Mouse (Mus musculus): ENCODE measurements around the gene Fcho2. TPM values are rescaled to one million over a fixed set of nuclear protein-coding genes. Genes with fewer than 3 reads are reported as not detected.
A peak's percentile ranks its signal among the peaks of the same experiment; 100 is the strongest.
"Not testable (repeated sequence)": the region's sequence is repeated elsewhere in the genome, so short reads cannot be mapped to it uniquely, and the experiment has no call there.

Fcho2 gene
- 27.1 and 49.7 TPM in 2 replicates for total RNA-seq (2017)

- ATAC-seq (replicated peaks in 1 of 2; ENCODE audit: insufficient read depth in 1 of 2, low FRiP score in 2 of 2, low TSS enrichment in 1 of 2, low read depth in 1 of 2, poor library complexity in 2 of 2, severe bottlenecking in 2 of 2): peak; percentile 80 to 81
Measured at GRCm38 (mm10) chr13:98815147-98815785, at the start of gene Fcho2. TSS of gene Fcho2 (minus strand) at chr13:98815449.

DNA sequence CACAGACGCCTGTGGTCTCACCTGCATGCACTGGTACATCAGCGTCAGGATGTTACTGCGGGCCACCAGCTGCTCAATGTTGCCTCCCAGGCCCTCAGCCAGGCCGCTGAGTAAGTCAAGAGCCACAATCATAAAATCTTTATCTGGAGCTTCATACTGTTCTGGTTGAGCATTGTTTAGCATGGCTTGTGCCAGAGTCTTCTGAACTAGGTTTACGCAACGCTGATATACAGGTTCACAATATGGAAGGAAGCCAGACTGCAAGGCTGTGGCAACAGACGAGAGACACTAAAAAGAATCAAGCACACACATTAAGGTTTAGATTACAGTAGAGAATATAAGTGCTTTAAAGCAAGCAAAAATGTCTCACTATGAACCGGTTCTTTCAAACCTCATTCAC is 40.0 kb upstream of the Fcho2 start:
- ATAC-seq (replicated peaks in 1 of 2; ENCODE audit: insufficient read depth in 1 of 2, low FRiP score in 2 of 2, low TSS enrichment in 1 of 2, low read depth in 1 of 2, poor library complexity in 2 of 2, severe bottlenecking in 2 of 2): no peak

- no peak for ATAC-seq (replicated peaks in 1 of 2; ENCODE audit: insufficient read depth in 1 of 2, low FRiP score in 2 of 2, low TSS enrichment in 1 of 2, low read depth in 1 of 2, poor library complexity in 2 of 2, severe bottlenecking in 2 of 2)
Measured at GRCm38 (mm10) chr13:98845794-98846193, 30.5 kb upstream of the Fcho2 start.

DNA sequence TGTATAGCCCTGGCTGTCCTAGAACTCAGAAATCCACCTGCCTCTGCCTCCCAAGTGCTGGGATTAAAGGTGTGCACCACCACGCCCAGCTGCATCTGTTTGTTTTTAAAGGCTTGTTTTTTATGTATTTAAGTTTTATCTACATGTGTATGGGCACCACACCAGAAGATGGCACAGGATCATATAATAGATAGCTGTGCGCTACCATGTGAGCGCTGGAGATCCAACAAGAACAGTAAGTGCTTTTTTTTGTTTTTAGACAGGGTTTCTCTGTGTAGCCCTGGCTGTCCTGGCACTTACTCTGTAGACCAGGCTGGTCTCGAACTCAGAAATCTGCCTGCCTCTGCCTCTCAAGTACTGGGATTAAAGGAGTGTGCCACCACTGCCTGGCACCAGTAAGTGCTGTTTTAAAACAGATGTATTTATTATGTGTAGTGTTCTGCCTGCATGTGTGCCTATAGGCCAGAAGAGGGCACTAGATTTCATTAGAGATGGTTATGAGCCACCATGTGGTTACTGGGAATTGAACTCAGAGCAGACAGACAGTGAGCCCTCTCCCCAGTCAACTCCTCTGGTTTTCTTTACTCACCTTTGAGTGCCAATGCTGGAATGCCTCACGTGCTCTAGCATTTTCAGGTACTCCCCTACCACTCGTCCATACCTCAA is 21.3 kb upstream of the Fcho2 start:
- ATAC-seq (replicated peaks in 1 of 2; ENCODE audit: insufficient read depth in 1 of 2, low FRiP score in 2 of 2, low TSS enrichment in 1 of 2, low read depth in 1 of 2, poor library complexity in 2 of 2, severe bottlenecking in 2 of 2): no peak

DNA sequence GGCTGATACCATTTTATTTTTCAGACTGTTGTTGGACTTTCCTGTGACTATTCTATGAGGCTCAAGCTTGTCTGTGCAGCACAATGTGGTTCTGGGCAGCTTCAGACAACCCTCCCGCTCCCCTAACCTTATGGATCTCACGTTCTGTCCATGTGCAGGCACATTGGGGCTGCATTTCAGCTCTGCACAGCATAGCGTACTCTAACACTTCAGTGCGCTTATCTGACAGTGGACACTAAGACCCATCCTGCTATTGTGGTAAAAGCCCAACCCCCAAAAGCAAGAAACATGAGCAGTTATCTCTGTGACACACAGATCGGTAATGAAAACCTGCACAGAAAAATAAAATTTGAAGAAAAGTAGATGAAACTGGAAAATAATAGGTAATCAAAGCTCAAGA is 20.5 kb upstream of the Fcho2 start:
- ATAC-seq (replicated peaks in 1 of 2; ENCODE audit: insufficient read depth in 1 of 2, low FRiP score in 2 of 2, low TSS enrichment in 1 of 2, low read depth in 1 of 2, poor library complexity in 2 of 2, severe bottlenecking in 2 of 2): no peak

- ATAC-seq (replicated peaks in 1 of 2; ENCODE audit: insufficient read depth in 1 of 2, low FRiP score in 2 of 2, low TSS enrichment in 1 of 2, low read depth in 1 of 2, poor library complexity in 2 of 2, severe bottlenecking in 2 of 2): no peak
Measured at GRCm38 (mm10) chr13:98834723-98835122, 19.5 kb upstream of the Fcho2 start.

- ATAC-seq (replicated peaks in 1 of 2; ENCODE audit: insufficient read depth in 1 of 2, low FRiP score in 2 of 2, low TSS enrichment in 1 of 2, low read depth in 1 of 2, poor library complexity in 2 of 2, severe bottlenecking in 2 of 2): no peak
Measured at GRCm38 (mm10) chr13:98834199-98834598, 18.9 kb upstream of the Fcho2 start.

GRCm38 (mm10) chr13:98832451-98833450 is 17.5 kb upstream of the Fcho2 start:
- peak; percentile 54 to 75 for ATAC-seq (replicated peaks in 1 of 2; ENCODE audit: insufficient read depth in 1 of 2, low FRiP score in 2 of 2, low TSS enrichment in 1 of 2, low read depth in 1 of 2, poor library complexity in 2 of 2, severe bottlenecking in 2 of 2)

DNA sequence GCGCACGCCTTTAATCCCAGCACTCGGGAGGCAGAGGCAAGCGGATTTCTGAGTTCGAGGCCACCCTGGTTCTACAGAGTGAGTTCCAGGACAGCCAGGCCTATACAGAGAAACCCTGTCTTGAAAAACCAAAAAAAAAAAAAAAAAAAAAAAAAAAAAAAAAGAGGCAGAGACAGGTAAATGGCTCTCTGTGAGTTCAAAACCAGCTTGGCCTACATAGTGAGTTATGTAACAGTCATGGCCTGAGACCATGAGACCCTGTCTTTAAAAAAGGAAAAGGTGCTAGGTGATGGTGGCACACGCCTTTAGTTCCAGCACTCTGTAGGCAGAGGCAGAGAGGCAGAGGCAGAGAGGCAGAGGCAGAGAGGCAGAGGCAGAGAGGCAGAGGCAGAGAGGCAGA is 13.8 kb upstream of the Fcho2 start:
- not testable (repeated sequence) for ATAC-seq (replicated peaks in 1 of 2; ENCODE audit: insufficient read depth in 1 of 2, low FRiP score in 2 of 2, low TSS enrichment in 1 of 2, low read depth in 1 of 2, poor library complexity in 2 of 2, severe bottlenecking in 2 of 2)

- no peak for ATAC-seq (replicated peaks in 1 of 2; ENCODE audit: insufficient read depth in 1 of 2, low FRiP score in 2 of 2, low TSS enrichment in 1 of 2, low read depth in 1 of 2, poor library complexity in 2 of 2, severe bottlenecking in 2 of 2)
Measured at GRCm38 (mm10) chr13:98825574-98825973, 10.3 kb upstream of the Fcho2 start.

DNA sequence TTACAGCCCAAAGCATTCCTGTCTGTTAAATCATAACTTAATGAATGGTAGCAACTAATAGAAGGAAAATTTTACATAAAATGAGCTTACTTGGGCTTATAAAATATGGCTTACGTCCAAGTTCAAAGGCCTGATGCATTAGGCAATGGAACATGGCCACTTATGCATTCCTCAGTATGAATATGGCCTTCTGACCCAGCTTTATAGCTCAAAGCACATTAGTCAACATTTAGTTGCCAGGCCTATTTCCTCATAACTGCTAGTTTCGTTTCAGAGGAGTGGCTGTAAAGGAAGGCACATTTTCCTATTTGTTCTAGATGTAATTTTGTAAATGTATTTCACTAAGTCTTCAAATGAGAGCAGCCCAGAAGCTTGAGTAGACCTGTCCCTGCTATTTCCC is 3.8 kb upstream of the Fcho2 start:
- no peak for ATAC-seq (replicated peaks in 1 of 2; ENCODE audit: insufficient read depth in 1 of 2, low FRiP score in 2 of 2, low TSS enrichment in 1 of 2, low read depth in 1 of 2, poor library complexity in 2 of 2, severe bottlenecking in 2 of 2)

- ATAC-seq (replicated peaks in 1 of 2; ENCODE audit: insufficient read depth in 1 of 2, low FRiP score in 2 of 2, low TSS enrichment in 1 of 2, low read depth in 1 of 2, poor library complexity in 2 of 2, severe bottlenecking in 2 of 2): no peak
Measured at GRCm38 (mm10) chr13:98818205-98818604, 3.0 kb upstream of the Fcho2 start.

GRCm38 (mm10) chr13:98817766-98818165 is 2.5 kb upstream of the Fcho2 start:
- ATAC-seq (replicated peaks in 1 of 2; ENCODE audit: insufficient read depth in 1 of 2, low FRiP score in 2 of 2, low TSS enrichment in 1 of 2, low read depth in 1 of 2, poor library complexity in 2 of 2, severe bottlenecking in 2 of 2): no peak

GRCm38 (mm10) chr13:98816981-98817660 is 1.9 kb upstream of the Fcho2 start:
- not testable (repeated sequence) for ATAC-seq (replicated peaks in 1 of 2; ENCODE audit: insufficient read depth in 1 of 2, low FRiP score in 2 of 2, low TSS enrichment in 1 of 2, low read depth in 1 of 2, poor library complexity in 2 of 2, severe bottlenecking in 2 of 2)

GRCm38 (mm10) chr13:98816571-98816970 is 1.3 kb upstream of the Fcho2 start:
- ATAC-seq (replicated peaks in 1 of 2; ENCODE audit: insufficient read depth in 1 of 2, low FRiP score in 2 of 2, low TSS enrichment in 1 of 2, low read depth in 1 of 2, poor library complexity in 2 of 2, severe bottlenecking in 2 of 2): no peak

- ATAC-seq (replicated peaks in 1 of 2; ENCODE audit: insufficient read depth in 1 of 2, low FRiP score in 2 of 2, low TSS enrichment in 1 of 2, low read depth in 1 of 2, poor library complexity in 2 of 2, severe bottlenecking in 2 of 2): no peak
Measured at GRCm38 (mm10) chr13:98814275-98815040, 791 bp downstream of the Fcho2 start.
